Mouse (Mus musculus) central nervous system, embryonic 18 days (tissue): ENCODE data around the gene Cela3b. TPM values are rescaled to one million over a fixed set of nuclear protein-coding genes. Genes with fewer than 3 reads are reported as not detected.

Experiments
- polyA plus RNA-seq: library from polyadenylated mRNA; depleted of rRNA; stranded (reverse); fragments of >200 nt; gene quantifications from 2 replicates; pipeline ENCODE4 v1.2.3, GENCODE M21; 2012; rRNA removed

Cela3b gene
- not detected in 2 replicates for polyA plus RNA-seq

GRCm38 (mm10) chr4:137430502-137430901, at the start of gene Cela3b:
TSS of gene Cela3b (minus strand) at chr4:137430540.

GRCm38 (mm10) chr4:137468260-137469080, 38.1 kb upstream of the Cela3b start, which contains the start of gene Hspg2:
TSS of gene Hspg2 (plus strand) at chr4:137468769.

GRCm38 (mm10) chr4:137453234-137453767, 23.0 kb upstream of the Cela3b start, which contains the start of gene 1700013G24Rik:
TSS of gene 1700013G24Rik (plus strand) at chr4:137453284.

GRCm38 (mm10) chr4:137409691-137410090, 20.6 kb downstream of the Cela3b start, which contains the start of gene Cela3a:
TSS of gene Cela3a (minus strand) at chr4:137409791.

Other genes starting within 250 kb of the Cela3b start
- gene Wnt4, start 153.1 kb downstream of the Cela3b start, polyA plus RNA-seq: 5.2 and 8.5 TPM in 2 replicates
- 617 and 654 TPM in 2 replicates for gene Cdc42, start 72.8 kb downstream of the Cela3b start, polyA plus RNA-seq
- not detected in 2 replicates for gene Cela3a, start 20.7 kb downstream of the Cela3b start, polyA plus RNA-seq
- gene 1700013G24Rik, start 22.7 kb upstream of the Cela3b start, polyA plus RNA-seq: not detected in 2 replicates
- 4.7 and 6.2 TPM in 2 replicates for gene Hspg2, start 38.2 kb upstream of the Cela3b start, polyA plus RNA-seq
- not detected in 2 replicates for gene Ldlrad2, start 144.0 kb upstream of the Cela3b start, polyA plus RNA-seq
- 142 and 144 TPM in 2 replicates for gene Usp48, start 163.2 kb upstream of the Cela3b start, polyA plus RNA-seq
- gene Rap1gap, start 234.2 kb upstream of the Cela3b start, polyA plus RNA-seq: 172 TPM in 2 replicates